Mouse (Mus musculus) spleen, postnatal 10 days (tissue): ENCODE data around the gene Tssc4.
A peak's percentile ranks its signal among the peaks of the same experiment; 100 is the strongest.

ENCODE experiments used
- DNase-seq, 2 experiments: peaks; one replicate each; pipeline ENCODE4 v3.0.0; 2021 to 2022; ENCODE audit warnings: low spot score in 2 of 2

Tssc4 gene

GRCm38 (mm10) chr7:143044826-143045206 is 24.2 kb upstream of the Tssc4 start:
- no peak for DNase-seq

GRCm38 (mm10) chr7:143046358-143046757 is 22.7 kb upstream of the Tssc4 start:
- no peak for DNase-seq

GRCm38 (mm10) chr7:143049331-143049730 is 19.7 kb upstream of the Tssc4 start:
- no peak for DNase-seq

GRCm38 (mm10) chr7:143049841-143050816 is 18.9 kb upstream of the Tssc4 start:
- DNase-seq = no peak

- no peak for DNase-seq
Observed at GRCm38 (mm10) chr7:143051316-143051715, 17.7 kb upstream of the Tssc4 start.

GRCm38 (mm10) chr7:143052626-143053007 is 16.4 kb upstream of the Tssc4 start, which contains the start of gene Cd81:
TSS of gene Cd81 (plus strand) at chr7:143052739.
- peak; percentile 92 to 93 for DNase-seq

GRCm38 (mm10) chr7:143053008-143053899 is 15.8 kb upstream of the Tssc4 start:
- peak; percentile 50 to 65 for DNase-seq

GRCm38 (mm10) chr7:143053961-143054611 is 15.0 kb upstream of the Tssc4 start:
- DNase-seq = peak in 1 of 2 experiments; percentile 34

- no peak for DNase-seq
Observed at GRCm38 (mm10) chr7:143054612-143054965, 14.5 kb upstream of the Tssc4 start.

GRCm38 (mm10) chr7:143055001-143055400 is 14.0 kb upstream of the Tssc4 start:
- DNase-seq = no peak

- DNase-seq = no peak
Observed at GRCm38 (mm10) chr7:143055499-143056186, 13.4 kb upstream of the Tssc4 start.

GRCm38 (mm10) chr7:143057023-143057422 is 12.0 kb upstream of the Tssc4 start:
- DNase-seq = no peak

- DNase-seq = no peak
Observed at GRCm38 (mm10) chr7:143057667-143058220, 11.3 kb upstream of the Tssc4 start.

GRCm38 (mm10) chr7:143058221-143058697 is 10.8 kb upstream of the Tssc4 start:
- no peak for DNase-seq

GRCm38 (mm10) chr7:143059202-143059870 is 9.7 kb upstream of the Tssc4 start:
- DNase-seq = no peak

GRCm38 (mm10) chr7:143062704-143063103 is 6.3 kb upstream of the Tssc4 start:
- DNase-seq = no peak

GRCm38 (mm10) chr7:143064226-143064625 is 4.8 kb upstream of the Tssc4 start:
- DNase-seq = no peak

GRCm38 (mm10) chr7:143065692-143066091 is 3.4 kb upstream of the Tssc4 start:
- no peak for DNase-seq

GRCm38 (mm10) chr7:143067469-143067868 is 1.6 kb upstream of the Tssc4 start:
- DNase-seq = no peak

GRCm38 (mm10) chr7:143067897-143068296 is 1.2 kb upstream of the Tssc4 start:
- DNase-seq = no peak
